Mouse (Mus musculus): ENCODE measurements around the gene Ppm1j.

The Ppm1j gene

GRCm38 (mm10) chr3:104814746-104815145, 33.9 kb downstream of the Ppm1j start:
- DNase-seq (ENCODE audit: low spot score), result no peak

GRCm38 (mm10) chr3:104815346-104815745, 34.5 kb downstream of the Ppm1j start:
- no peak for DNase-seq (ENCODE audit: low spot score)

GRCm38 (mm10) chr3:104816130-104816529, 35.3 kb downstream of the Ppm1j start:
- DNase-seq (ENCODE audit: low spot score), result no peak

GRCm38 (mm10) chr3:104817481-104817990, 36.7 kb downstream of the Ppm1j start:
- peak; percentile 52 for DNase-seq (ENCODE audit: low spot score)

- peak; percentile 75 for DNase-seq (ENCODE audit: low spot score)
Observed at GRCm38 (mm10) chr3:104817991-104818748, 37.3 kb downstream of the Ppm1j start, which contains the start of gene Mov10. TSS of gene Mov10 (minus strand) at chr3:104818563.

DNA sequence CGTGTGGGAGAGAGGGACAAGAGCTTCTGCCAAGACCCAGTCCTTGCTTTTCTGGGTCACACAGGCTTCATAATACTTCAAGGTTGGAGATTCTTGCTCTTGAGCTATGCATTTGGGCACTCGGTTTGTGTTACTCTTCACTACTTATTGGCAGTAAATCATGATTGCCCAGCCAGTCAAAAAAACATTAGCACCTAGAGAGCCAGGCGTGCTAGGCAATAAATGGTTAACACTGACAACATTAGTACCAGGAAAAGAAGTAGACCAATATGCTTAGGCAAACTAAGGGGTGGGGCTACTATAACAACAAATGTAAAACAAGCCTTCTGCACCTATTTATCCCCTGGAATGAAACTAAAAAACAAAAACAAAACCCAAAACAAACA, 37.9 kb downstream of the Ppm1j start:
- DNase-seq (ENCODE audit: low spot score), result no peak

- DNase-seq (ENCODE audit: low spot score), result no peak
Observed at GRCm38 (mm10) chr3:104820426-104820825, 39.6 kb downstream of the Ppm1j start.

GRCm38 (mm10) chr3:104822413-104822812, 41.6 kb downstream of the Ppm1j start:
- DNase-seq (ENCODE audit: low spot score), result no peak

Measured in ovary, postnatal 10 days (tissue).